Mouse (Mus musculus) E14TG2a.4 (cell line): ENCODE results near the gene Map2k4.

Source experiments
- CTCF ChIP-seq: conservative IDR thresholded peaks from 2 replicates; pipeline ENCODE4 v1.5.1; 2014; ENCODE audit warnings: low read length
- NANOG ChIP-seq: IDR thresholded peaks from 2 replicates; pipeline ENCODE4 v1.6.1; 2014; ENCODE audit warnings: borderline replicate concordance, low read length, mixed read lengths
- POU5F1 ChIP-seq: IDR thresholded peaks from 2 replicates; pipeline ENCODE4 v1.6.1; 2014; ENCODE audit warnings: low read length, borderline replicate concordance

GRCm38 (mm10) chr11:65768445-65768844 lies 19.7 kb downstream of the Map2k4 start:
- no peak for TF ChIP-seq CTCF
- no peak for TF ChIP-seq NANOG
- TF ChIP-seq POU5F1: no peak
